Mouse (Mus musculus) spleen, postnatal 4 days (tissue): ENCODE measurements around the gene Pate3.
"Not testable (repeated sequence)": the region's sequence is repeated elsewhere in the genome, so short reads cannot be mapped to it uniquely, and the experiment has no call there.

Source experiments
- DNase-seq, 2 experiments: peaks; one replicate each; pipeline ENCODE4 v3.0.0; 2022; ENCODE audit warnings: low spot score in 2 of 2

Gene Pate3

GRCm38 (mm10) chr9:35648102-35648501 is at the start of gene Pate3:
TSS of gene Pate3 (minus strand) at chr9:35648202.
- no peak for DNase-seq

- DNase-seq = no peak
Observed at GRCm38 (mm10) chr9:35691924-35692323, 43.9 kb upstream of the Pate3 start.

- DNase-seq = no peak
Observed at GRCm38 (mm10) chr9:35687013-35687412, 39.0 kb upstream of the Pate3 start, which contains the start of gene Pate1. TSS of gene Pate1 (minus strand) at chr9:35687390.

GRCm38 (mm10) chr9:35673557-35673956 is 25.6 kb upstream of the Pate3 start:
- no peak for DNase-seq

GRCm38 (mm10) chr9:35632981-35633380 is 15.0 kb downstream of the Pate3 start:
- DNase-seq = no peak

GRCm38 (mm10) chr9:35616784-35617183 is 31.2 kb downstream of the Pate3 start:
- DNase-seq = not testable (repeated sequence)

GRCm38 (mm10) chr9:35614005-35614404 is 34.0 kb downstream of the Pate3 start:
- no peak for DNase-seq

- DNase-seq = no peak
Observed at GRCm38 (mm10) chr9:35611841-35612240, 36.2 kb downstream of the Pate3 start, which contains the start of gene Pate4. TSS of gene Pate4 (minus strand) at chr9:35611941.

- no peak for DNase-seq
Observed at GRCm38 (mm10) chr9:35607647-35608405, 40.2 kb downstream of the Pate3 start.
